Mouse (Mus musculus): ENCODE measurements around the gene Islr. TPM values are rescaled to one million over a fixed set of nuclear protein-coding genes. Genes with fewer than 3 reads are reported as not detected.
"Not testable (repeated sequence)": the region's sequence is repeated elsewhere in the genome, so short reads cannot be mapped to it uniquely, and the experiment has no call there.

Gene Islr
- 21.9 and 27.7 TPM in 2 replicates for polyA plus RNA-seq (2012; rRNA removed)

- DNase-seq (ENCODE audit: low read depth in 1 of 2, low spot score in 2 of 2): peak; percentile 52 to 65
- no peak for TF ChIP-seq POLR2A (IDR thresholded peaks at IDR 0.05; ENCODE audit: low read depth, low read length)
- TF ChIP-seq CTCF (IDR thresholded peaks at IDR 0.05; ENCODE audit: extremely low read depth, insufficient read depth, insufficient read length, insufficient replicate concordance): peak; percentile 37; the same call in 1 of the 2 replicates
- 8% methylated on average over 42 of the region's 42 CpGs for WGBS
- Histone ChIP-seq H3K27me3 (ENCODE audit: control insufficient read depth, insufficient read depth, low read length) (peaks cover 21% of the 10 kb centered on the region), H3K4me1 (ENCODE audit: control insufficient read depth, insufficient read depth, insufficient read length) (peaks cover 5% of the 10 kb centered on the region), H3K4me3 (ENCODE audit: extremely low read depth, insufficient read depth, insufficient read length) (peak within 1 kb of the TSS; percentile 58), H3K27ac (ENCODE audit: insufficient read depth, low read length) (no peak within 1 kb of the TSS), H3K36me3 (ENCODE audit: control insufficient read depth, insufficient read depth, low read length) (no peaks in the 10 kb centered on the region)
These were observed at the start of gene Islr, which contains the start of gene Islr2 for GRCm38 (mm10) chr9:58203516-58204447. Gene Islr, minus strand, starts transcription at chr9:58204306. Gene Islr2, minus strand, starts transcription at chr9:58204319.

- DNase-seq (ENCODE audit: low read depth in 1 of 2, low spot score in 2 of 2); H3K27me3 ChIP-seq (ENCODE audit: control insufficient read depth, insufficient read depth, low read length); H3K36me3 ChIP-seq (ENCODE audit: control insufficient read depth, insufficient read depth, low read length): not testable (repeated sequence)
- Histone ChIP-seq H3K4me3 (ENCODE audit: extremely low read depth, insufficient read depth, insufficient read length) (peak overlapping the region; percentile 62), H3K27ac (ENCODE audit: insufficient read depth, low read length) (peak overlapping the region; percentile 92), H3K4me1 (ENCODE audit: control insufficient read depth, insufficient read depth, insufficient read length) (peaks cover 21% of the 10 kb centered on the region; the same call in 1 of the 2 replicates)
- 49% methylated on average over 5 of the region's 5 CpGs for WGBS
These were observed 49.7 kb upstream of the Islr start for GRCm38 (mm10) chr9:58253805-58254122.

GRCm38 (mm10) chr9:58253033-58253804 is 49.1 kb upstream of the Islr start, which contains the start of gene Stoml1:
Gene Stoml1, plus strand, starts transcription at chr9:58253164.
- peak; percentile 86 to 92 for DNase-seq (ENCODE audit: low read depth in 1 of 2, low spot score in 2 of 2)
- TF ChIP-seq CTCF (IDR thresholded peaks at IDR 0.05; ENCODE audit: extremely low read depth, insufficient read depth, insufficient read length, insufficient replicate concordance) (peak; percentile 84; the same call in 1 of the 2 replicates), POLR2A (IDR thresholded peaks at IDR 0.05; ENCODE audit: low read depth, low read length) (peak; percentile 86)
- under 1% methylated on average over 31 of the region's 31 CpGs for WGBS

DNA sequence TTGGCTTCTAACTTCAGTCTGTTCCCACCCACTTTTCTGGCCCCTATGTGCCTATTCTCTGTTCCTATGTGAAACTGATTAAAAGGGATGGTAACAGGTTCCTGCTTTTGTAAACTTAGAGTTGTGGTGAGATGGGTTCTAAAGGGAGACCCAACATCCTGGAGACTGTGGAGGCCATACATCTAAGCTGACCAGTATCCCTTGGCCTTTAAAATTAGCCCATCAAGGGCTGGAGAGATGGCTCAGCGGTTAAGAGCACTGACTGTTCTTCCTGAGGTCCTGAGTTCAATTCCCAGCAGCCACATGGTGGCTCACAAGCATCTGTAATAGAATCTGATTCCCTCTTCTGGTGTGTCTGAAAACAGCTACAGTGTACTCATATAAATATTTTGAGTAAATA is 46.6 kb upstream of the Islr start:
- WGBS: 93% methylated on average over 1 of the region's 1 CpGs
- not testable (repeated sequence) for H3K36me3 ChIP-seq (ENCODE audit: control insufficient read depth, insufficient read depth, low read length); DNase-seq (ENCODE audit: low read depth in 1 of 2, low spot score in 2 of 2); H3K27me3 ChIP-seq (ENCODE audit: control insufficient read depth, insufficient read depth, low read length); H3K4me3 ChIP-seq (ENCODE audit: extremely low read depth, insufficient read depth, insufficient read length)
- peaks cover 12% of the 10 kb centered on the region; the same call in 1 of the 2 replicates for H3K4me1 ChIP-seq (ENCODE audit: control insufficient read depth, insufficient read depth, insufficient read length)
- H3K27ac ChIP-seq (ENCODE audit: insufficient read depth, low read length): peak overlapping the region; percentile 92

More at GRCm38 (mm10) chr9:58253033-58253804, 49.1 kb upstream of the Islr start, which contains the start of gene Stoml1:
- Histone ChIP-seq H3K27ac (ENCODE audit: insufficient read depth, low read length) (peak within 1 kb of the TSS; percentile 92), H3K36me3 (ENCODE audit: control insufficient read depth, insufficient read depth, low read length) (0 out of 2 replicates have a peak, but pooled peaks cover 1% of the 10 kb centered on the region), H3K4me1 (ENCODE audit: control insufficient read depth, insufficient read depth, insufficient read length) (peaks cover 21% of the 10 kb centered on the region; the same call in 1 of the 2 replicates), H3K4me3 (ENCODE audit: extremely low read depth, insufficient read depth, insufficient read length) (peak within 1 kb of the TSS; percentile 62), H3K27me3 (ENCODE audit: control insufficient read depth, insufficient read depth, low read length) (no peaks in the 10 kb centered on the region)

DNA sequence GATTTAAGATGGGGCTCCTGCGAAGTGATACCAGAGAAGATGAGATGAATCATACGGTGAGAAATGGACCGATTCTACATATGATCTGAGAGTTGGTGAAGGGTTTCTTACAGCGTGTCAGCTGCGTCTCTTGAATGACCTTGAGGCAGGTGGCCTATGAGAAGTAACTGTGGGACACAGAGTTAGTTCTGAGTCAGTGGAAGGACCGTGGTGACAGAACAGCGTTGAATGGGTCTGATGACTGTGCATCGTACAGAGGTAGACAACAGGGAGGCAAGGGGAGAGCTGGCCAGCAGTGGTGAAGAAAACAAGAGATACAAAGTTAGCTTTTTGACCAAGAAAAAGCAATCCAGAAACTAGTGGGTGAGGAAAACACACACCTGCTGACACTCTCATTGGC is 46.2 kb upstream of the Islr start:
- Histone ChIP-seq H3K4me3 (ENCODE audit: extremely low read depth, insufficient read depth, insufficient read length) (no peak overlapping the region), H3K36me3 (ENCODE audit: control insufficient read depth, insufficient read depth, low read length) (peaks cover 5% of the 10 kb centered on the region; the same call in 1 of the 2 replicates), H3K27ac (ENCODE audit: insufficient read depth, low read length) (peak overlapping the region; percentile 92), H3K4me1 (ENCODE audit: control insufficient read depth, insufficient read depth, insufficient read length) (peaks cover 12% of the 10 kb centered on the region; the same call in 1 of the 2 replicates), H3K27me3 (ENCODE audit: control insufficient read depth, insufficient read depth, low read length) (no peaks in the 10 kb centered on the region)
- TF ChIP-seq CTCF (IDR thresholded peaks at IDR 0.05; ENCODE audit: extremely low read depth, insufficient read depth, insufficient read length, insufficient replicate concordance) (no peak), POLR2A (IDR thresholded peaks at IDR 0.05; ENCODE audit: low read depth, low read length) (no peak)
- 60% methylated on average over 8 of the region's 8 CpGs for WGBS
- DNase-seq (ENCODE audit: low read depth in 1 of 2, low spot score in 2 of 2): no peak

DNA sequence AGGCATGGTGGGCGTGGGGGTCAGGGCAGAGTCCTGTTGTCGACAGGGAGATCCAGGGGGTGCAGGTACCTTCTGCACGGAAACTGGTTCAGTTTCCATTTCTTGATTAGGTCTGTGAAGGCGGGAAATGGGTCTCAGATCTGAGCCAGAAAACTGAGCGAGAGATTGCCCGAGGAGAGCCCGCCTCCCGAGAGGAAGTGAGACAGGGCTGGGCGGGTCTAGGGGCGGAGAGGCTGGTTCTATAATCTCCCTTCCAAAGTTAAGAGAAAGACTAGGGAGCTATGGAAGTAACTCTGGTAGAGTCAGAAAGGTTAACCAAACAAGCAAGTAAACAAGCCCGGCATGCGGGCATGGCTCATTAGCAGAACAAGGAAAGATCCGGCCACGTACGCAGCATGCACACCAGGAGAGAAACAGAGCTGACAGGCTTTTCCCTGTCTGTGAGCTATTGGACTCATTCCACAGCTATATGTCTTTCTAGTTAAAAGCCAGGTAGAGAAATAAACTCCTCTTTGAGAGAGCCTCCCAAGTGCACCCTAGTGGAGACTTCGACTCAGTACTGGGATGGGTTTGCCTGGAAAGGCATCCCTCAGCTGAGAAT is 45.6 kb upstream of the Islr start, which contains the start of gene Pml:
Gene Pml, minus strand, starts transcription at position 195 of the 601 bp plus-strand sequence.
- Histone ChIP-seq H3K27ac (ENCODE audit: insufficient read depth, low read length) (peak within 1 kb of the TSS; percentile 92), H3K4me1 (ENCODE audit: control insufficient read depth, insufficient read depth, insufficient read length) (peaks cover 7% of the 10 kb centered on the region; the same call in 1 of the 2 replicates), H3K27me3 (ENCODE audit: control insufficient read depth, insufficient read depth, low read length) (no peaks in the 10 kb centered on the region), H3K36me3 (ENCODE audit: control insufficient read depth, insufficient read depth, low read length) (peaks cover 6% of the 10 kb centered on the region; the same call in 1 of the 2 replicates), H3K4me3 (ENCODE audit: extremely low read depth, insufficient read depth, insufficient read length) (peak within 1 kb of the TSS; percentile 83)
- DNase-seq (ENCODE audit: low read depth in 1 of 2, low spot score in 2 of 2): peak in 1 of 2 experiments; percentile 81
- 3% methylated on average over 16 of the region's 16 CpGs for WGBS
- TF ChIP-seq CTCF (IDR thresholded peaks at IDR 0.05; ENCODE audit: extremely low read depth, insufficient read depth, insufficient read length, insufficient replicate concordance) (no peak), POLR2A (IDR thresholded peaks at IDR 0.05; ENCODE audit: low read depth, low read length) (peak; percentile 41; the same call in 1 of the 2 replicates)
